Mouse (Mus musculus) small intestine, adult 2 months (tissue): Measurements from ENCODE around the gene Kat6b.

Source experiments
- CTCF ChIP-seq: fragments of 200-500 bp; IDR thresholded peaks from 2 replicates; pipeline ENCODE4 v1.5.1; 2012; ENCODE audit warnings: low read depth, mild to moderate bottlenecking, control low read depth, inconsistent platforms, low read length, moderate library complexity, mixed read lengths; ENCODE audit not compliant: insufficient replicate concordance, insufficient read length; ENCODE audit errors: extremely low read depth
- POLR2A ChIP-seq: fragments of 200-500 bp; IDR thresholded peaks from 2 replicates; pipeline ENCODE4 v1.6.1; 2012; ENCODE audit warnings: low read depth, mild to moderate bottlenecking, control low read depth, inconsistent platforms, low read length, moderate library complexity

DNA sequence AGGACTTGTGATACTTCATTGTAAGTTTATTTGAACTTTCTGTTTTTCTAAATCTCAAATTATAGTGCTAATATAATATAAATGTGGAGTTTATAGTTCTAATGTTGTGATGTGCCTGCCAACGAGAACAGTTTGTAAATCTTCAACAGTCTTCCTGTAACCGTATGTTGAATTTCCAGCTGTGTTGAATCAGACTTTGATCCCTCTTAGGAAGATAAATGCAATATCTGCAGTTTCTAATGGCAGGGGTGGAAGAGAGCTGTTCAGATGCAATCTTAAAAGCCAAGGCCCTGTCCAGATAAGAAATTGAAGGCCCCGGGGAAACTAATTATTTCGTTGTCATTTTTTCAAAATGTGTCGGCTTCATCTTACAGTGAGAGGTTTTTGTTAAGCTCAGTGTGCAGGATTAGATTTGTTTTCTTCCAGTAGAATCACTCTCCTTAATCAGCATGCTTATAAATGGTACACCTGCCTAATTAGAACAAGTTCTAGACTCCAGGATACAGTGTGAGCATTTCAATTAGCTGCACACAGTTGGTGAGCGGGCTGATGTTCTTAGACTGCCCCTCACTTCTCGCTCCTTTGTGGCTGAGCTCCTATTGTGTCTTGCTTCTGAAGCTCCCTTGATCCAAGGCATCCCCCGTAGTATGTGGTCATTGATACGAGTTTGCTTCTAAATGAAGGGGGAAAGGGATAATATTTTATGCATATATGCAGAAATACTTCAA is 118.4 kb downstream of the Kat6b start:
- TF ChIP-seq CTCF, result no peak
- no peak for TF ChIP-seq POLR2A
